ENCODE assay signal across 8 mouse cellular contexts in the genomic region with DNA sequence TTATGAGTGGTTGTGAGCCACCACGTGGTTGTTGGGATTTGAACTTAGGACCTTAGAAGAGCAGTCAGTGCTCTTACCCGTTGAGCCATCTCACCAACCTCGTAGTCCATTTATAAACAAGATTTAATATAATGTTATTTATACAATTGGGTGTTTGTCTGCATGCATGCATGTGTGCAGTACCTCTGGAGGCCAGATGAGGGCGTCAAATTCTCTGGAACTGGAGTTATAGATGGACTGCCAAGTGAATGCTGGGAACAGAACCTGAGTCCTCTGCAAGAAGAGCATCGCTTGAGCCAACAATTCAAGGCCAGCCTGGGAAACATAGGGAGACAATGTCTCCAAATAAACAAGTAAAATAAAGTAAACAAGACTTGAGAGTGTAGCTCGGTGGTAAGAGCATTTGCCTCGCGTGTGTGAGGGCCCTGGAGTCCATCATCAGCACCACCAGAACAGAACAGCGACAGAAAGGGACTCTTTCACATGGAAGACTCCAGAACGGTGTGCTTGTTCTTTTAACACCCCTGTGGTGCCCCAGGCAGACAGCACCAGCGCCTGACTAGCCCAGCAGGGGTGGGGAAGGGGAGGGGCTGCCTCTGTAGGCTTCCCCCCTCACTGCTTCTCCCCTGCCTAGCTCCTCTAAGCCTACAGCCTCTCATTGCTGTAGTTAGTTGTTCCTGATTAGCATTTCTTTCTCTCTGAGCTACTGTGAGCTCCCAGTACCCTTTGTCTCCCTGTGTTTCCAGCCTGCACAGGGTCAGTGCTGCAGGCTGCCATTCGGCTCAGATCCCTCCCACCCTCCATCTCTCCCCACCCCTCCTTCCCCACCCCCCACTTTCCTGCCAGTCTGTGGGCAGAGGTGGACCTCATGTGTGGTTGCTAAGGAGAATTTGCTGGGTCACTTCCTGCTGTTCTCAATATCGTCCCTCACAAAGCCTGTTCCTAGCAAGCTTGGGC. TPM values are rescaled to one million over a fixed set of nuclear protein-coding genes. Genes with fewer than 3 reads are reported as not detected.
DNase-seq lines count a peak whose midpoint lies in the region; ATAC-seq and TF ChIP-seq lines count a peak whose summit lies in the region.

No protein-coding gene starts in this region.

- peak; percentile 55 for DNase-seq in kidney, postnatal 0 days (ENCODE audit: low spot score)
- DNase-seq in kidney, adult 8-10 months: no peak
- peak; percentile 2 for DNase-seq in T-cell, adult 2 months (ENCODE audit: low spot score)
- peak; percentile 54 to 65 for DNase-seq in layer of hippocampus, postnatal 10 days (ENCODE audit: low spot score in 2 of 2)
- DNase-seq in gastrocnemius, postnatal 36 days: no peak
- DNase-seq in adrenal gland, postnatal 25 days: no peak

- no peak overlapping the region for H3K4me2 ChIP-seq in kidney, postnatal 0 days (ENCODE audit: low read length)
- H3K4me2 ChIP-seq in forebrain, embryonic 12.5 days: peak overlapping the region; percentile 27
- peak overlapping the region; percentile 21 for H3K4me2 ChIP-seq in midbrain, embryonic 12.5 days (replicated peaks)

- no peaks in the 10 kb centered on the region for H3K4me1 ChIP-seq in kidney, postnatal 0 days (replicated peaks; ENCODE audit: insufficient read depth, low read length)
- H3K4me1 ChIP-seq in forebrain, embryonic 12.5 days: peaks cover 18% of the 10 kb centered on the region
- peaks cover 14% of the 10 kb centered on the region for H3K4me1 ChIP-seq in midbrain, embryonic 12.5 days

- intact Hi-C loops in gastrocnemius, postnatal 36 days (cut with DNase I): no loop called here

- no peaks in the 10 kb centered on the region for H3K27me3 ChIP-seq in kidney, postnatal 0 days (ENCODE audit: insufficient read depth, low read length)
- no peaks in the 10 kb centered on the region for H3K27me3 ChIP-seq in forebrain, embryonic 12.5 days
- H3K27me3 ChIP-seq in midbrain, embryonic 12.5 days: no peaks in the 10 kb centered on the region

- no peaks in the 10 kb centered on the region for H3K9me3 ChIP-seq in kidney, postnatal 0 days (replicated peaks; ENCODE audit: low read length)
- no peaks in the 10 kb centered on the region for H3K9me3 ChIP-seq in forebrain, embryonic 12.5 days
- no peaks in the 10 kb centered on the region for H3K9me3 ChIP-seq in midbrain, embryonic 12.5 days

- peak; percentile 8; the same call in 1 of the 2 replicates for TF ChIP-seq CTCF in kidney, postnatal 0 days (IDR thresholded peaks at IDR 0.05; ENCODE audit: low read depth)

- ATAC-seq in kidney, postnatal 0 days (replicated peaks; ENCODE audit: low FRiP score, low read depth): peak; percentile 79
- ATAC-seq in forebrain, embryonic 12.5 days (ENCODE audit: low FRiP score): peak; percentile 95
- peak; percentile 96 for ATAC-seq in midbrain, embryonic 12.5 days (ENCODE audit: low FRiP score, low read depth)

- no peak overlapping the region for H3K9ac ChIP-seq in kidney, postnatal 0 days (ENCODE audit: low read depth, low read length)
- H3K9ac ChIP-seq in forebrain, embryonic 12.5 days: 0 out of 2 replicates have a peak overlapping the region, but pooled peaks have one; percentile 18
- no peak overlapping the region for H3K9ac ChIP-seq in midbrain, embryonic 12.5 days (replicated peaks)

- no peak overlapping the region for H3K4me3 ChIP-seq in kidney, postnatal 0 days (replicated peaks; ENCODE audit: low read depth, low read length)
- H3K4me3 ChIP-seq in forebrain, embryonic 12.5 days (replicated peaks): no peak overlapping the region
- H3K4me3 ChIP-seq in midbrain, embryonic 12.5 days: no peak overlapping the region

- no peaks in the 10 kb centered on the region for H3K36me3 ChIP-seq in kidney, postnatal 0 days (ENCODE audit: insufficient read depth, low read length)
- H3K36me3 ChIP-seq in forebrain, embryonic 12.5 days (replicated peaks): no peaks in the 10 kb centered on the region
- no peaks in the 10 kb centered on the region for H3K36me3 ChIP-seq in midbrain, embryonic 12.5 days

- 22% methylated on average over 13 of the region's 13 CpGs for WGBS in kidney, postnatal 0 days
- WGBS in forebrain, embryonic 12.5 days: 21% methylated on average over 13 of the region's 13 CpGs
- 22% methylated on average over 13 of the region's 13 CpGs for WGBS in midbrain, embryonic 12.5 days

- H3K27ac ChIP-seq in kidney, postnatal 0 days: no peak overlapping the region
- peak overlapping the region; percentile 95 for H3K27ac ChIP-seq in forebrain, embryonic 12.5 days
- H3K27ac ChIP-seq in midbrain, embryonic 12.5 days (replicated peaks): peak overlapping the region; percentile 82

RNA-seq across cellular contexts. Expression of a gene that starts 8.3 kb away (rescaled TPM):
- not detected in 2 replicates for polyA plus RNA-seq in kidney, postnatal 0 days (2015; fragmentation: Nextera tagmentation; extraction: Ambion mirVana)
- 0.29 and 0.81 TPM in 2 replicates for polyA plus RNA-seq in forebrain, embryonic 12.5 days (2016; fragmentation: Nextera tagmentation; extraction: Ambion mirVana)
- 10 to 100 TPM; 31.9 to 37.4 TPM for total RNA-seq in layer of hippocampus, postnatal 10 days (2021)
- polyA plus RNA-seq in midbrain, embryonic 12.5 days (2016; fragmentation: Nextera tagmentation; extraction: Ambion mirVana): 0.10 and 0.18 TPM in 2 replicates
- total RNA-seq in gastrocnemius, postnatal 36 days (2021): under 1 TPM; 0.41 to 0.54 TPM
- total RNA-seq in adrenal gland, postnatal 25 days (2021): 0.21 and 0.33 TPM in 2 replicates

Comparison
In these comparisons a context has a peak if more than half of its experiments do, and no peak if none do; other contexts are left out.
1. DNase-seq: peak in kidney, postnatal 0 days (single experiment), T-cell, adult 2 months (single experiment) and layer of hippocampus, postnatal 10 days (2 of 2); none in kidney, adult 8-10 months (0 of 2), gastrocnemius, postnatal 36 days (0 of 2) and adrenal gland, postnatal 25 days (single experiment).
2. RNA of a gene that starts 8.3 kb away (total RNA-seq): 31.9 to 37.4 TPM in layer of hippocampus, postnatal 10 days; 0.41 to 0.54 TPM in gastrocnemius, postnatal 36 days and 0.21 to 0.33 TPM in adrenal gland, postnatal 25 days; every median in the first group is over 10 times any median in the second.
3. Peak in every context shown above with its lines, with median percentiles within 50 percentile points of each other: ATAC-seq.